Mouse (Mus musculus): ENCODE measurements around the gene Cd22.

- TF ChIP-seq CTCF (IDR thresholded peaks at IDR 0.05; ENCODE audit: low read depth, low read length) (peak; percentile 26; the same call in 1 of the 2 replicates), TAL1 (conservative IDR thresholded peaks at IDR 0.05; ENCODE audit: low read depth, low read length) (no peak), GATA2 (IDR thresholded peaks at IDR 0.05; ENCODE audit: borderline replicate concordance, low read depth, low read length) (no peak), GATA1 (IDR thresholded peaks at IDR 0.05; ENCODE audit: borderline replicate concordance, low read length) (no peak), POLR2AphosphoS5 (IDR thresholded peaks at IDR 0.05; ENCODE audit: insufficient replicate concordance, low read depth, low read length) (no peak)
Observed at GRCm38 (mm10) chr7:30859290-30859634, 20.9 kb downstream of the Cd22 start.
